Mouse (Mus musculus) ES-E14 (cell line): ENCODE results near the gene 2610028H24Rik.

ENCODE experiments used
- CHD2 ChIP-seq: IDR thresholded peaks from 2 replicates; pipeline ENCODE4 v1.6.1; 2014; ENCODE audit warnings: mild to moderate bottlenecking, low read depth, low read length, inconsistent platforms
- HCFC1 ChIP-seq: IDR thresholded peaks from 2 replicates; pipeline ENCODE4 v1.6.1; 2012; ENCODE audit warnings: low read length, inconsistent platforms, borderline replicate concordance; ENCODE audit not compliant: insufficient read depth
- MAFK ChIP-seq: IDR thresholded peaks from 2 replicates; pipeline ENCODE4 v1.6.1; 2014; ENCODE audit warnings: mild to moderate bottlenecking, low read depth, low read length, inconsistent platforms; ENCODE audit not compliant: insufficient read depth

GRCm38 (mm10) chr10:76462721-76463120 lies 13.8 kb downstream of the 2610028H24Rik start:
- TF ChIP-seq MAFK (no peak), HCFC1 (no peak), CHD2 (no peak)
